Mouse (Mus musculus) heart, embryonic 16.5 days (tissue): ENCODE results near the gene Zfp879. TPM values are rescaled to one million over a fixed set of nuclear protein-coding genes. Genes with fewer than 3 reads are reported as not detected.

Source experiments
- ATAC-seq: fragments of 200-750 bp; cut with Nextera tagmentation; replicated peaks from 2 replicates; pipeline ENCODE4 v1.8.0; 2017; ENCODE audit warnings: moderate number of reproducible peaks; ENCODE audit not compliant: insufficient read depth, low FRiP score; ENCODE audit errors: extremely low read depth
- H3K27ac ChIP-seq: fragments of 300-500 bp; sonication (generic); 2 replicates; pipeline ENCODE4 v1.5.1; 2014; ENCODE audit warnings: mild to moderate bottlenecking, low read length, control low read depth, moderate library complexity
- H3K27me3 ChIP-seq: fragments of 300-500 bp; sonication (generic); 2 replicates; pipeline ENCODE4 v1.6.1; 2014; ENCODE audit warnings: low read length, mixed read lengths; ENCODE audit not compliant: control insufficient read depth, insufficient read depth
- H3K36me3 ChIP-seq: fragments of 300-500 bp; sonication (generic); 2 replicates; pipeline ENCODE4 v1.6.1; 2014; ENCODE audit not compliant: control insufficient read depth, insufficient read depth
- H3K4me1 ChIP-seq: fragments of 300-500 bp; sonication (generic); 2 replicates; pipeline ENCODE4 v1.6.1; 2014; ENCODE audit warnings: low read length, mixed read lengths; ENCODE audit not compliant: control insufficient read depth, insufficient read depth
- H3K4me2 ChIP-seq: fragments of 300-500 bp; sonication (generic); 2 replicates; pipeline ENCODE4 v1.6.1; 2014; ENCODE audit warnings: low read depth, mild to moderate bottlenecking, control low read depth, low read length
- H3K4me3 ChIP-seq: fragments of 300-500 bp; sonication (generic); 2 replicates; pipeline ENCODE4 v1.5.1; 2014; ENCODE audit warnings: mild to moderate bottlenecking, control low read depth, low read length
- H3K9ac ChIP-seq: fragments of 300-500 bp; sonication (generic); 2 replicates; pipeline ENCODE4 v1.6.1; 2014; ENCODE audit warnings: low read length, control low read depth
- H3K9me3 ChIP-seq: fragments of 300-500 bp; sonication (generic); replicated peaks from 2 replicates; pipeline ENCODE4 v1.6.1; 2016; ENCODE audit warnings: low read length; ENCODE audit not compliant: control insufficient read depth
- WGBS: fragments of 180-500 bp; shearing (Covaris S2); extraction: QIAGEN DNeasy Blood & Tissue Kit; methylation state at CpG from one replicate; pipeline ENCODE4 v1.1.7; 2014; 5-methylcytosine and 5-hydroxymethylcytosine counted together
- polyA plus RNA-seq: library from polyadenylated mRNA; unstranded; fragments of >200 nt; fragmentation: Nextera tagmentation; extraction: Ambion mirVana; gene quantifications from 2 replicates; pipeline ENCODE4 v1.2.1, GENCODE M21; 2015

Gene Zfp879
- polyA plus RNA-seq, 1 experiment from 2014 or later = 0.72 TPM

GRCm38 (mm10) chr11:50849310-50849709 is 8.0 kb upstream of the Zfp879 start:
- peaks cover 52% of the 10 kb centered on the region for H3K27me3 ChIP-seq
- no peak overlapping the region for H3K27ac ChIP-seq
- no peak overlapping the region; the same call in 1 of the 2 replicates for H3K4me3 ChIP-seq
- H3K4me1 ChIP-seq = peaks cover 12% of the 10 kb centered on the region
- H3K9me3 ChIP-seq = peaks cover 4% of the 10 kb centered on the region; the same call in 1 of the 2 replicates
- peak overlapping the region; percentile 71 for H3K4me2 ChIP-seq
- 2% methylated on average over 10 of the region's 10 CpGs for WGBS
- no peaks in the 10 kb centered on the region for H3K36me3 ChIP-seq
- no peak for ATAC-seq
- no peak overlapping the region for H3K9ac ChIP-seq

DNA sequence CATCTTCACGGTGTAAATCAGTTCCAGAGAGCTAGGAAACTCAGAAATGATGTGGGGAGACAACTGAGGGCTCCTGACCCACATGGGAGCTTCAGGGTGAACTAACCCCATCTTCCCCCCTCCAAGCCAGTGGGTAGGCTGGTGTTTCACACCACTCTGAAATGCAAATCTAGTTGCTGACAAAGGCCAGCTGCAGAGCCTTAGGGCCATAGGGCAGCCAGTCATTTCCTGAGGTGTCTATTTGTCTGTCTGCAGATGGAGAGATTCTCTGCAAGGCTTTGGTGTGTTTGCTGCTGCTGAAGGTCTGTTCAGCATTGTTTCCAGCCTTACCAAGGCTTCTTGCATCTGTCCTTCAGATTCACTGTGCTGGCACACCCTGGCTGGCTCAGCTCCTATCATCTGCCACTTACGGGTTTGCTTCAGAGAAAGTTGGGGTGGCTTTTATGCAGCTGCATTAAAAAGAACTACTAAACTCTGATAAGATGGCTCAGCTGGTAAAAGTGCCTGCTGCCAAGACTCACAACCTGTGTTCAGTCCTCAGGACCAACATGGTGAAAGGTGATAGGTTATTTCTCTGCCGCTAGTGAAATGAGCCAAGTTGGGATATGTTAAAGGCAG is 7.3 kb upstream of the Zfp879 start:
- WGBS = 27% methylated on average over 3 of the region's 3 CpGs
- no peak overlapping the region for H3K4me3 ChIP-seq
- no peak overlapping the region for H3K4me2 ChIP-seq

DNA sequence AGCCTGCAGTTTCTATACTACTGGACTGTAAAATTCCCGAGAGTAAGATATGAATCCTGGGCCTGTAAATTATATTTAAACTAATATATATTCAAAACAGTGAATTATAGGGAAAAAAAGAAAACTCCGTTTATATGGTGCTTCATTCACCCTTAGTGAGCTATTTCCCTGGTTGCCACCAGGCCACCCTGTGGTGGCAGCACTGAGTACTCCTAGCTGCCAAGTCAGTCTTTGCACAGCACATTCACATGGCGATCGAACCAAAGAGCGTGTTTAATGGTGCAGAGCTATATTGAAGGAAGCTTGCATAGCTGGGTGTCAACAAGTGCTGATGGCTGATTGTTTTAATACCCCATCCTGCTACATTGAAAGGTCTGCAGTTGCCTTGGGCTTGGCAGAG is 5.7 kb upstream of the Zfp879 start:
- peaks cover 39% of the 10 kb centered on the region for H3K27me3 ChIP-seq

More for the DNA sequence above, 7.3 kb upstream of the Zfp879 start:
- Histone ChIP-seq H3K27ac (no peak overlapping the region), H3K9ac (no peak overlapping the region), H3K9me3 (peaks cover 4% of the 10 kb centered on the region; the same call in 1 of the 2 replicates), H3K4me1 (peaks cover 12% of the 10 kb centered on the region), H3K36me3 (no peaks in the 10 kb centered on the region), H3K27me3 (peaks cover 52% of the 10 kb centered on the region)
- no peak for ATAC-seq

GRCm38 (mm10) chr11:50845951-50846350 is 4.6 kb upstream of the Zfp879 start:
- H3K4me1 ChIP-seq = peaks cover 13% of the 10 kb centered on the region
- no peak overlapping the region for H3K27ac ChIP-seq
- ATAC-seq = no peak
- H3K9ac ChIP-seq = no peak overlapping the region
- H3K4me2 ChIP-seq = no peak overlapping the region
- 75% methylated on average over 3 of the region's 3 CpGs for WGBS
- no peak overlapping the region for H3K4me3 ChIP-seq
- H3K27me3 ChIP-seq = peaks cover 31% of the 10 kb centered on the region
- peaks cover 4% of the 10 kb centered on the region; the same call in 1 of the 2 replicates for H3K9me3 ChIP-seq
- no peaks in the 10 kb centered on the region for H3K36me3 ChIP-seq

More for the DNA sequence above, 5.7 kb upstream of the Zfp879 start:
- H3K4me1 ChIP-seq = peaks cover 12% of the 10 kb centered on the region
- H3K4me2 ChIP-seq = no peak overlapping the region
- 70% methylated on average over 5 of the region's 5 CpGs for WGBS
- no peak overlapping the region for H3K9ac ChIP-seq
- ATAC-seq = no peak
- no peak overlapping the region for H3K4me3 ChIP-seq
- H3K27ac ChIP-seq = no peak overlapping the region
- peaks cover 4% of the 10 kb centered on the region; the same call in 1 of the 2 replicates for H3K9me3 ChIP-seq
- no peaks in the 10 kb centered on the region for H3K36me3 ChIP-seq

DNA sequence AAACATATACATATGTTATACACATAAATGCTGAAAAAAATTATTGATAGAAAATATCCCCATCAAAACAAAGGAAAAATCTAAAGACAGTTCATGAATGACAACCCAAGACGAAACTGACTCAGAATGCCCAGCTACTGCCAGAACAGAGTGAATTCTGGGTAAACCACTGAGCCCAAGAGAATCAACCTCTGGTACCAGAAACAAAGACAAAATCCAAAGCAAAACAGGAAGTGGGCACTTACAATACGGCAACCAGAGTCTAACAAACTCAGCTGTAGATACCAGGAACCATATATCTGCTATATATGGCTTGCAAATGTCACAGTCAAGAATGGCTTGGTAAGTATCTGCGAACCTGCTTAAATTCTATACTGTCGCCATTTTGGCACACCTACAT is 5.6 kb downstream of the Zfp879 start:
- Histone ChIP-seq H3K4me3 (no peak overlapping the region), H3K27me3 (no peaks in the 10 kb centered on the region), H3K27ac (no peak overlapping the region), H3K9me3 (peaks cover 15% of the 10 kb centered on the region), H3K4me1 (peaks cover 3% of the 10 kb centered on the region), H3K9ac (no peak overlapping the region), H3K36me3 (peaks cover 15% of the 10 kb centered on the region), H3K4me2 (no peak overlapping the region)
- no peak for ATAC-seq
- 73% methylated on average over 4 of the region's 4 CpGs for WGBS

GRCm38 (mm10) chr11:50827010-50827953 is 14.1 kb downstream of the Zfp879 start, which contains the start of gene Zfp354c:
Zfp354c (minus strand) TSS chr11:50827724.
- peak; percentile 95 for ATAC-seq
- peaks cover 18% of the 10 kb centered on the region for H3K36me3 ChIP-seq
- H3K9me3 ChIP-seq = peaks cover 2% of the 10 kb centered on the region
- peak within 1 kb of the TSS; percentile 89 for H3K4me3 ChIP-seq
- H3K9ac ChIP-seq = peak within 1 kb of the TSS; percentile 83
- whole genome bisulfite sequencing = under 1% methylated on average over 43 of the region's 45 CpGs
- no peaks in the 10 kb centered on the region; the same call in 1 of the 2 replicates for H3K4me1 ChIP-seq
- no peaks in the 10 kb centered on the region for H3K27me3 ChIP-seq
- peak within 1 kb of the TSS; percentile 48 for H3K27ac ChIP-seq
- peak within 1 kb of the TSS; percentile 80 for H3K4me2 ChIP-seq

GRCm38 (mm10) chr11:50826214-50826613 is 15.1 kb downstream of the Zfp879 start:
- no peak for ATAC-seq

GRCm38 (mm10) chr11:50814233-50814632 is 27.1 kb downstream of the Zfp879 start:
- H3K27me3 ChIP-seq = no peaks in the 10 kb centered on the region
- peaks cover 71% of the 10 kb centered on the region for H3K36me3 ChIP-seq
- no peak overlapping the region for H3K27ac ChIP-seq
- no peak overlapping the region for H3K4me3 ChIP-seq
- no peak overlapping the region for H3K9ac ChIP-seq
- peaks cover 33% of the 10 kb centered on the region for H3K9me3 ChIP-seq
- H3K4me1 ChIP-seq = no peaks in the 10 kb centered on the region
- WGBS = 92% methylated on average over 4 of the region's 4 CpGs
- H3K4me2 ChIP-seq = no peak overlapping the region
- no peak for ATAC-seq

More at GRCm38 (mm10) chr11:50826214-50826613, 15.1 kb downstream of the Zfp879 start:
- Histone ChIP-seq H3K27ac (no peak overlapping the region), H3K9ac (no peak overlapping the region), H3K4me1 (no peaks in the 10 kb centered on the region; the same call in 1 of the 2 replicates), H3K27me3 (no peaks in the 10 kb centered on the region), H3K4me2 (peak overlapping the region; percentile 80), H3K9me3 (no peaks in the 10 kb centered on the region), H3K4me3 (no peak overlapping the region), H3K36me3 (peaks cover 23% of the 10 kb centered on the region)
- WGBS = 46% methylated on average over 2 of the region's 2 CpGs

DNA sequence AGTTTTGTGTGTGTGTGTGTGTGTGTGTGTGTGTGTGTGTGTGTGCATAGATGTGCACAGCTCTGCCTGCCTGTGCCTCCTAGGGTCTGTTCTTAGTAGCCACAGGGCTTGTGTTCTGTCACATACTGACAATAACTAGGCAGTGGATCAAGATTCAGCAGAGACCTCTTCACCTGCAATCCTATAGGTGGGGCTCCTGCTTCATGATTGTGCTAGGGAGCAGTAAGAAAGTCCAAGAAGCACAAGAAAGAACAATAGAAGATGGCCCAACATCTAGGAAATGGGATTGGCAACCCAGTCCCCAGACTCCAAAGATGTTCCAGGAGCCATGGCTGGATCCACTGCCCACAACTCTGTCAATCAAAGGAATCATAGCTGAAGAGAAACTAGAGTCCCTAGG is 42.5 kb downstream of the Zfp879 start:
- ATAC-seq = no peak

More for the DNA sequence above, 42.5 kb downstream of the Zfp879 start:
- Histone ChIP-seq H3K27ac (no peak overlapping the region), H3K4me1 (no peaks in the 10 kb centered on the region), H3K9me3 (no peaks in the 10 kb centered on the region), H3K36me3 (no peaks in the 10 kb centered on the region), H3K9ac (no peak overlapping the region), H3K4me3 (no peak overlapping the region), H3K27me3 (no peaks in the 10 kb centered on the region), H3K4me2 (no peak overlapping the region)
